Mouse (Mus musculus): Measurements from ENCODE around the gene Fam98a.

DNA sequence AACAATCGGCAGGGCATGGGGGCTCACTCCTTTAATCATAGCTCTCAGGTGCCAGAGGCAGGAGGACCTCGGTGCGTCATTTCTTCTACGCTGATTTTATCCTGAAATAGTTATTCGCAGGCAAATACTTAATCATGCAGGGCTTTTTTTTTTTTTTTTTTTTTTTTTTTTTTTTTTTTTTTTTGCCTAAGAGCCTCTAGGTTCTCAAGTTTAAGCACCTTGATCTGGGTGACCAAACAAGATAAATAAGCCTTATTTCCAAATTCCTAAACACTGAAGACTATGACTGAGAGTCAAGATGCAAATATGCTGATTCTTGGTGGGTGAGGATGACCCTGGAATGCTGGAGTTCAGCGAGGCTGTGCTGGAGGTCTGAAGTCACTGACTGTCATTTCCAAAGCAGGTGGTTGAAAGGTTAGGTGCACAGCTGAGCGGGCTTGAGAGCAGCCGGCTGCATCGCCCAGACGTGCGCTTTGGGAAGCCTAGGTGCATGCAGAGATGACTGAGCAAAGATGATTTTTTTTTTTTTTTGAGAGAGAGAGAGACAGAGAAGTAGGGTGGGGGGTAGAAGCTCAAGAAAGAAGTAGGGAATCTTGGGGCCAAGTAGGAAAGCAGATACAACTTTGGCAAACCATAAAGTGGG is 854 bp downstream of the Fam98a start:
- TF ChIP-seq CTCF (IDR thresholded peaks at IDR 0.05; ENCODE audit: insufficient read depth, low read length), result no peak
- no peak for TF ChIP-seq POLR2A (IDR thresholded peaks at IDR 0.05; ENCODE audit: borderline replicate concordance, extremely low read depth, low read depth, low read length)
